Mouse (Mus musculus): ENCODE results near the gene Ube2l6. TPM values are rescaled to one million over a fixed set of nuclear protein-coding genes. Genes with fewer than 3 reads are reported as not detected.

Ube2l6 gene
- polyA plus RNA-seq, 1 experiment from 2014 or later: 114 TPM

DNA sequence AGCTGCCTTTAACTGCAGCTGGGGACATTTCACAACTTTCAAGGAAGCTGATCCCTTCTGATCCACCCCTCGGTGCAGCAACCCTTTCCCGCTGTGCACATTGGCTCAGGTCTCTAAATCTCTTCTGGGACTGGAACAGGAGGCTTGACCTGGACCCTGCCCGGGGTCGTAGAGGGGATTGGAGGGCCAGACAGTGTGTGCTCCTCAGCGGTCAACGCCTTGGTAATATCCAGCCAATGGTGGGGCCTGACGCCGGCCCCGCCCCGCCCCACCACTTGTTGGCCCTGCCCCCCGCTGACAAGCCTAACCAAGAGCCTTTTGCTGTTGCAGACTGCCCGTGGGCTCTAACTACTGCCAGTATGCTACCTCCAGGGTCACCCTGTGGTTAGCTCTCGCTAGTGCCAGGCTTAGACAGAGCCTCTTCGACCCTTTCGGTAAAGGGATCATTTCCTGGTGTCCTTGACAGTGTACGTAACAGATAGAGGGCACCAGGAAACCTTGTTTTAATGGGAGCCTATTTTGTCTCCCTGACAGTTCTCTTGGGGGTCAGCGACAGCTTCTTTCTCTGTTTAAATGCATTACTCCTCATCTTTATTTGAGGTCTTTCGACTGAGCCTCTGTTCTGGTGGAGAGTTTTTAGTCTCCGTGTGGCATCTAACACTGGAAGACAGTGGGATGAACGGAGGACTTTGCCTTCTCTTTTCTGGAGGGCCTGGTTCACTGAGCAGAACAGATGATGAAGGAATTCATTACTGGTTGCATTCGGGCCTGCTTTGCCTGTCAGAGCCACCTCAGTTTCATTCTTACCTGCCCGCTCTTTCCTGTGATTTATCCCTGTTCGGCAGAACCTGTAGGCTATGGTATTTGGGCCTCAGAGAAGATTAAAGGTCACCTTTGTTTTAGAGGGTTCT lies 52.8 kb downstream of the Ube2l6 start:
- H3K4me2 ChIP-seq: peak overlapping the region; percentile 58
- no peaks in the 10 kb centered on the region for H3K27me3 ChIP-seq (replicated peaks)
- H3K9me3 ChIP-seq: no peaks in the 10 kb centered on the region
- peaks cover 36% of the 10 kb centered on the region for H3K4me1 ChIP-seq
- 30% methylated on average over 23 of the region's 23 CpGs for WGBS
- no peak; the same call in 1 of the 2 replicates for ATAC-seq (ENCODE audit: extremely low read depth, insufficient number of reproducible peaks, low FRiP score, low TSS enrichment)
- peak overlapping the region; percentile 17 for H3K9ac ChIP-seq
- H3K4me3 ChIP-seq: no peak overlapping the region
- no peak overlapping the region for H3K27ac ChIP-seq (replicated peaks)
- H3K36me3 ChIP-seq: peaks cover 89% of the 10 kb centered on the region

DNA sequence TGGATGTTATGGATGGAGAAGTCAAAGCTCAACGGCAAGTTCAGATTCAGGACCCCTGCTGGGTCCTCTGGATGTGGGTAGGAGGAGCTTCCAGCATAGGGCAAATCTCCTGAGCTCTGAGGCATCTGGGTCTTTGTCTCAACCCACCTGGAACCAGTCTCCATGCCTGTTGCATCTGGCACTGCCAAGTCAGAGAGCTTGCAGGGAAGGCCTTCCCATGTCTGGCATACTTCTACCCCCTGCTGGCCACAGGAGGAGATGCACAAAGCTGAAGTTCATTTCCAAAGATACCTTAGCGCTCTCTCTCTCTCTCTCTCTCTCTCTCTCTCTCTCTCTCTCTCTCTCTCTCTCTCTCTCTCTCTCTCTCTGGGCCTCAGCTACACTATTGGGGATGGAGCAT lies 57.1 kb downstream of the Ube2l6 start:
- Histone ChIP-seq H3K27me3 (replicated peaks) (no peaks in the 10 kb centered on the region), H3K27ac (replicated peaks) (no peak overlapping the region), H3K9ac (no peak overlapping the region), H3K4me2 (no peak overlapping the region), H3K9me3 (no peaks in the 10 kb centered on the region), H3K4me3 (no peak overlapping the region), H3K36me3 (peaks cover 87% of the 10 kb centered on the region), H3K4me1 (peaks cover 9% of the 10 kb centered on the region)
- WGBS: 76% methylated on average over 2 of the region's 2 CpGs
- peak; percentile 40; the same call in 1 of the 2 replicates for ATAC-seq (ENCODE audit: extremely low read depth, insufficient number of reproducible peaks, low FRiP score, low TSS enrichment)

DNA sequence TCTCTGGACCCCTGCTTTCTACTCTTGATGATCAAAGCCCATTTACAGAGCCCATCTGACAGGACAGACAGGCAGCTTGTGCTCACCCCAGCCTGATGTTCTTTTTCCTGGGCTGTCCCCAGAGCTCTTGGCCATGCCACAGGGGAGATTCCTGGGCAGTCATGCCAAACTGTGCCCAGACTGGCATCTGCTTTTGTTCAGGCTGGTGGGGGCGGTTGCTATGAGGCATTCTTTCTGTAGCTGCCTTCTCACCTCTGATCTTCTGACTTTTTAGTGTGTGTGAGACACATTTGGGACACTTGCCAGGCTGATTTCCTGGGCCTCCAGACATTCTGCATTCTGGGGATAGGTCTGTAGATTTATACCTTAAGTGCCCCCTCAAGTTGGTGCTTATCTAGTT lies 59.9 kb downstream of the Ube2l6 start:
- Histone ChIP-seq H3K36me3 (peaks cover 96% of the 10 kb centered on the region), H3K27ac (replicated peaks) (no peak overlapping the region), H3K4me2 (no peak overlapping the region), H3K9ac (no peak overlapping the region), H3K4me1 (no peaks in the 10 kb centered on the region), H3K4me3 (no peak overlapping the region), H3K27me3 (replicated peaks) (no peaks in the 10 kb centered on the region), H3K9me3 (no peaks in the 10 kb centered on the region)
- 90% methylated on average over 1 of the region's 1 CpGs for WGBS
- ATAC-seq (ENCODE audit: extremely low read depth, insufficient number of reproducible peaks, low FRiP score, low TSS enrichment): no peak

Other genes with a start within 250 kb of the Ube2l6 start
- 60.6 and 63.6 TPM in 2 replicates for gene Ctnnd1, start 148.1 kb upstream of the Ube2l6 start, polyA plus RNA-seq (2015; fragmentation: Nextera tagmentation; extraction: Ambion mirVana)
- 0.10 and 0.12 TPM in 2 replicates for gene Btbd18, start 139.7 kb upstream of the Ube2l6 start, polyA plus RNA-seq (2015; fragmentation: Nextera tagmentation; extraction: Ambion mirVana)
- 272 and 285 TPM in 2 replicates for gene Selenoh, start 128.1 kb upstream of the Ube2l6 start, polyA plus RNA-seq (2015; fragmentation: Nextera tagmentation; extraction: Ambion mirVana)
- not detected in 2 replicates for gene Gm28635, start 120.8 kb upstream of the Ube2l6 start, polyA plus RNA-seq (2015; fragmentation: Nextera tagmentation; extraction: Ambion mirVana)
- 26.1 and 26.6 TPM in 2 replicates for gene Med19, start 120.4 kb upstream of the Ube2l6 start, polyA plus RNA-seq (2015; fragmentation: Nextera tagmentation; extraction: Ambion mirVana)
- 136 and 163 TPM in 2 replicates for gene Tmx2, start 119.7 kb upstream of the Ube2l6 start, polyA plus RNA-seq (2015; fragmentation: Nextera tagmentation; extraction: Ambion mirVana)
- gene Zdhhc5, start 83.6 kb upstream of the Ube2l6 start, polyA plus RNA-seq (2015; fragmentation: Nextera tagmentation; extraction: Ambion mirVana): 20.8 and 21.9 TPM in 2 replicates
- gene Clp1, start 71.5 kb upstream of the Ube2l6 start, polyA plus RNA-seq (2015; fragmentation: Nextera tagmentation; extraction: Ambion mirVana): 16.4 and 18.5 TPM in 2 replicates
- gene Ypel4, start 64.8 kb upstream of the Ube2l6 start, polyA plus RNA-seq (2015; fragmentation: Nextera tagmentation; extraction: Ambion mirVana): 7.3 and 8.4 TPM in 2 replicates
- 5.7 and 6.5 TPM in 2 replicates for gene Gm19426, start 55.2 kb upstream of the Ube2l6 start, polyA plus RNA-seq (2015; fragmentation: Nextera tagmentation; extraction: Ambion mirVana)
- 38.8 and 40.2 TPM in 2 replicates for gene Serping1, start 23.4 kb upstream of the Ube2l6 start, polyA plus RNA-seq (2015; fragmentation: Nextera tagmentation; extraction: Ambion mirVana)
- gene Smtnl1, start 23.8 kb downstream of the Ube2l6 start, polyA plus RNA-seq (2015; fragmentation: Nextera tagmentation; extraction: Ambion mirVana): 0.24 and 0.27 TPM in 2 replicates
- 72.3 and 89.1 TPM in 2 replicates for gene Timm10, start 28.2 kb downstream of the Ube2l6 start, polyA plus RNA-seq (2015; fragmentation: Nextera tagmentation; extraction: Ambion mirVana)
- 16.1 and 17.1 TPM in 2 replicates for gene Slc43a1, start 40.0 kb downstream of the Ube2l6 start, polyA plus RNA-seq (2015; fragmentation: Nextera tagmentation; extraction: Ambion mirVana)
- gene Rtn4rl2, start 87.9 kb downstream of the Ube2l6 start, polyA plus RNA-seq (2015; fragmentation: Nextera tagmentation; extraction: Ambion mirVana): 0.72 and 0.99 TPM in 2 replicates
- 36.2 and 37.0 TPM in 2 replicates for gene Slc43a3, start 137.8 kb downstream of the Ube2l6 start, polyA plus RNA-seq (2015; fragmentation: Nextera tagmentation; extraction: Ambion mirVana)
- gene Prg2, start 181.6 kb downstream of the Ube2l6 start, polyA plus RNA-seq (2015; fragmentation: Nextera tagmentation; extraction: Ambion mirVana): 0.79 and 1.2 TPM in 2 replicates
- gene Prg3, start 189.4 kb downstream of the Ube2l6 start, polyA plus RNA-seq (2015; fragmentation: Nextera tagmentation; extraction: Ambion mirVana): 0.16 and 0.20 TPM in 2 replicates
- 139 and 152 TPM in 2 replicates for gene Ssrp1, start 238.4 kb downstream of the Ube2l6 start, polyA plus RNA-seq (2015; fragmentation: Nextera tagmentation; extraction: Ambion mirVana)
- 0.31 and 0.69 TPM in 2 replicates for gene P2rx3, start 238.6 kb downstream of the Ube2l6 start, polyA plus RNA-seq (2015; fragmentation: Nextera tagmentation; extraction: Ambion mirVana)
- 17.4 and 21.5 TPM in 2 replicates for gene Tnks1bp1, start 249.2 kb downstream of the Ube2l6 start, polyA plus RNA-seq (2015; fragmentation: Nextera tagmentation; extraction: Ambion mirVana)